Mouse (Mus musculus) fat pad, adult 2 months (tissue): Measurements from ENCODE around the gene Zc3hav1l.

Experiments used
- DNase-seq: peaks from one replicate; pipeline ENCODE4 v3.0.0-alpha.2; 2011; ENCODE audit warnings: low read depth, low spot score; ENCODE audit errors: extremely low read depth

Gene Zc3hav1l

GRCm38 (mm10) chr6:38298761-38299401 is at the start of gene Zc3hav1l:
Zc3hav1l (minus strand) TSS chr6:38299259.
- no peak for DNase-seq

GRCm38 (mm10) chr6:38347875-38348274 is 48.8 kb upstream of the Zc3hav1l start:
- DNase-seq: no peak

- no peak for DNase-seq
These were observed 46.7 kb upstream of the Zc3hav1l start for GRCm38 (mm10) chr6:38345796-38346195.

DNA sequence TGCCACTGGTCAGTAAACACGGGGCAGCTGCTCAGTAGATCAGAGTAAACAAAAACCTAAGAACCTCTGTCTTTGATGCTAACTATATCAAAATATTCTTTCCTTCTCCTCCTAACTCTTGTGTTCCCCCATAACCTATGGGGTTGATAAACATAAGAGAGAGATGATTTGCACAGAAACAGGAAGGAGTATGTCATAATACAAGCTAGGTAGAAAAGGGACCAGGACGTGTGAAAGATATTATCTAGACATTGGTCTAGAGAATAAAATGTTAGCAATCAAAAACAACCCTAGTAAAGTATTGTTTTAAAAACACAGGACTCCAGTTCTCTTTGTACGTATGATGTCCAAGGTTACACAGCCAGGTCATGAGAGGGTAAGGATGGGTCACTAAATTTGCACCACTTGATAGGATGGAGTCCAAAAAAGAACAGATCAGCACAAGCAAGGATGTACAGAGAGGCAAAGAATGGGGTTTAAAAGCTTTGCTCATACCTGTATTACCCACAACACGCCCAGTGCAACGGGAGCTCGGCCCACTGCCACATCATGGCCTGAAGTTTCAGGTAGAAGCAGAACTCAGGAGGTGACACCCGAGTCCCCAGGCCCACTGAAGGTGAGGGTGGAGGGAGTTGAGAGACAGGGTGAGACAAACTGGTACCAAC is 45.1 kb upstream of the Zc3hav1l start:
- no peak for DNase-seq

GRCm38 (mm10) chr6:38343581-38343980 is 44.5 kb upstream of the Zc3hav1l start:
- DNase-seq: no peak

GRCm38 (mm10) chr6:38342666-38342992 is 43.6 kb upstream of the Zc3hav1l start:
- no peak for DNase-seq

GRCm38 (mm10) chr6:38341751-38342665 is 42.9 kb upstream of the Zc3hav1l start:
- DNase-seq: no peak

DNA sequence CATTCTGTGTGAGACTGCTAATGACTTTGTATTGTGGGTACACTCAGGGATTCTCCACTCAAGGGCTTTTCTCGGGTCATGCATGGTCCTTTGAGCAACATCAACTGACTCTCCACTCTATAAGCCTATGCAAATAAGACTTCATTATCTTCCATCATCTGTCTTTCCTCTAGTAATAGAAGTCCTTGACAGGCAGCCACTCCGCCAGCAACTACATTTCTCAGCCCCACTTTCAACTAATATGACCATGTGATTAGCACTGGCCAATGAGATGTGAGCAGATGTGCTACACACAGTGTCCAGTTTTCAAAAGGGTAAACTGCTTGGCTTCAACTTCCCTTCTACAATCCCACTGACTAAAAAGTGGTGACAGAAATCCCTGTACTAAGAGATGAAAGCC is 40.0 kb upstream of the Zc3hav1l start:
- DNase-seq: no peak

DNA sequence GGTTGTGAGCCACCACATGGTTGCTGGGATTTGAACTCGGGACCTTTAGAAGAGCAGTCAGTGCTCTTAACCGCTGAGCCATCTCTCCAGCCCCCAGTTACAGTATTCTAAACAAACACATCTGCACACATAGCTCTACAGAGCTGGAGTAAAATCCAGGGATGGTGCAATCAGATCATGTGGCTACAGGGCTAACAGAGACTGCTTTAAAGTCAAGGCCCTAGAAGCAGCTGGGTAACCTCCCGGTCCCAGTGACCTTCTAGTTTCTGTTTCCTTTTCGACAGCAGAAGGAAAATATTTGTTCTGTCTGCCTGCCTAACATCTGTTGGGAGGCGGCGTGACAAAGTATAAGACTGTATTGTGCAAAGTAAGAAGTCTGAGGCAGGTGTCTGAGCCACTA is 38.9 kb upstream of the Zc3hav1l start:
- DNase-seq: peak; percentile 23

- DNase-seq: no peak
These were observed 38.2 kb upstream of the Zc3hav1l start for GRCm38 (mm10) chr6:38337166-38337705.

DNA sequence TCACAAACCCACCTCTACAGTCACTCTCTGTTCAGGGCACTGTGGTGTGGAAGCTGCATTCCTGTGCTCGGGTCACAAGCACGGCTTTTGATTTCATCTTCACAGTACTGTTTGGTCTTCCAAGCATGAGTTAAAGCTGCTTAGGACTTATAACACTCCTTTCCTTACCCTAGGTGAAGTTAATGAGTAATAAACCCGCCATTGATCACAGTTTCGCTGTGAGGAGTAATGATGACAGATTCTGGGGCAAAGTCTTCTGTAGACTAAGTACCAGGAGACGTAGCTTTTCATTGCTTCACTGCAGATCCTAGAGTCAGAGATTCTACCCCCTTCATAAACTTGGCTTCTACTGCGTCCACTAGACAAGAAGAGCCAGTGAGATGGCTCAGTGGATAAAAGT is 36.2 kb upstream of the Zc3hav1l start:
- DNase-seq: no peak

DNA sequence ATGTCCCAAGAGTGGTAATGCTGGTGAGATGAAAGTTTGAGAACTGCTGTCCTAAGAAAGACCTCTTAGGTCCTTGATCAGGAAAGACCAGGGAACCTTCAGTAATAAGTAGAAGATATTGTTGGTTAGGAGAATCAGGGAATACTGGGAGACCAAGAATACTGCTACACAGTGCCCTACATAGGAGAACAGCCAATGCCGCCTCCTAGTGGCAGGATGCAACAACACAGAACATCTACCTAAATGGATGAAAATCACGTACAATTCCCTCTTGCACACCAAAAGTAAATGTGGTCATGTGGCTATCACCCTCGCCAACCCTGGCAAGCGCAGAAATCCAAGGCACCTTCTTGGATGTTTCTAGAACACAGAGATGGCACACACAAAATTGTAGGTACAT is 27.5 kb upstream of the Zc3hav1l start:
- no peak for DNase-seq

GRCm38 (mm10) chr6:38320621-38321020 is 21.6 kb upstream of the Zc3hav1l start:
- DNase-seq: no peak

DNA sequence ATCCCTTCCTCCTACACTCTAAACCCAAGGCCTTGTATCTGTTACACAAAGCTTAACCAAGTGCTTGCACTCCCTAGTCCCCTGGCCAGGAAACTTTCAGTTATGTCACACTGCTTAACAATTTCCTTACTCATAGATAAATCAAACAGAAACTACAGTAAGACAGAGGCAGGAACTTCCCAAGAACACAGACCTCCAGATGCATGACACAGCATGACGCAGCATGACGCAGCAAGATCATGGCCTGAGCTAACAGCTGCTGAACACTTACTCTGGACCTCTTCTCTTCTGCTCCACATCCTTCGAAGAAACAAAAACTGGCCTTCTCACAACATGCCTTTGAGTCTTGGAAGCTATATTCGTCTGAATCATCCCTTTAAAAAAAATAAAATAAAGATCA is 17.0 kb upstream of the Zc3hav1l start:
- no peak for DNase-seq

DNA sequence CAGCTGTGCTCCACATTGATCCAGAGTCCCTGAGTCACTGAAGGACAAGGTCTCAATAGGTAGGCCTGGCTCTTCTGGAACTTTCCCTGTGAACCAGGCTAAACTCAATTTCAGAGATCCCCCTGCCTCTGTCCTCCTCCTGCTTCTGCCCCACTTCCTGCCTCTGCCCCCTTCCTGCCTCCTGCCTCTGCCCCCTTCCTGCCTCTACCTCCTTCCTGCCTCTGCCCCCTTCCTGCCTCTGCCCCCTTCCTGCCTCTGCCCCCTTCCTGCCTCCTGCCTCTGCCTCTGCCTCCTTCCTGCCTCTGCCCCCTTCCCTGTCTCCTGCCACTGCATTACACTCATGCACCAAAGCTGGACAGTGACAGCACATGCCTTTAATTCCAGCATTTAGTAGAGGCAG is 10.7 kb upstream of the Zc3hav1l start:
- DNase-seq: no peak

- no peak for DNase-seq
These were observed 5.9 kb upstream of the Zc3hav1l start for GRCm38 (mm10) chr6:38304981-38305380.

GRCm38 (mm10) chr6:38298246-38298635 is 818 bp downstream of the Zc3hav1l start:
- DNase-seq: no peak

GRCm38 (mm10) chr6:38297580-38298245 is 1.3 kb downstream of the Zc3hav1l start:
- no peak for DNase-seq

DNA sequence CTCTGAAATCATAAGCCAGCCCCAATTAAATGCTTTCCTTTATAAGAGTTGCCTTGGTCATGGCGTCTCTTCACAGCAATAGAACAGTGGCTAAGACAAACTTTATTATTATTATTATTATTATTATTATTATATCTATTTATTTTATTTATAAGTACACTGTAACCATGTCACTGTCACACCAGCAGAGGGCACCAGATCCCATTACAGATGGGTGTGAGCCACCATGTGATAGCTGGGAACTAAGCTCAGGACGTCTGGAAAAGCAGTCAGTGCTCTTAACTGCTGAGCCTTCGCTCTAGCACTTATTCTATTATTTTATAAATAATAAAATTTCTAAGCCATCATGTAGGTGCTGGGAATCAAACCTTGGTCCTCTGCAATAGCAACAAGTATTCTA is 5.4 kb downstream of the Zc3hav1l start:
- DNase-seq: no peak

DNA sequence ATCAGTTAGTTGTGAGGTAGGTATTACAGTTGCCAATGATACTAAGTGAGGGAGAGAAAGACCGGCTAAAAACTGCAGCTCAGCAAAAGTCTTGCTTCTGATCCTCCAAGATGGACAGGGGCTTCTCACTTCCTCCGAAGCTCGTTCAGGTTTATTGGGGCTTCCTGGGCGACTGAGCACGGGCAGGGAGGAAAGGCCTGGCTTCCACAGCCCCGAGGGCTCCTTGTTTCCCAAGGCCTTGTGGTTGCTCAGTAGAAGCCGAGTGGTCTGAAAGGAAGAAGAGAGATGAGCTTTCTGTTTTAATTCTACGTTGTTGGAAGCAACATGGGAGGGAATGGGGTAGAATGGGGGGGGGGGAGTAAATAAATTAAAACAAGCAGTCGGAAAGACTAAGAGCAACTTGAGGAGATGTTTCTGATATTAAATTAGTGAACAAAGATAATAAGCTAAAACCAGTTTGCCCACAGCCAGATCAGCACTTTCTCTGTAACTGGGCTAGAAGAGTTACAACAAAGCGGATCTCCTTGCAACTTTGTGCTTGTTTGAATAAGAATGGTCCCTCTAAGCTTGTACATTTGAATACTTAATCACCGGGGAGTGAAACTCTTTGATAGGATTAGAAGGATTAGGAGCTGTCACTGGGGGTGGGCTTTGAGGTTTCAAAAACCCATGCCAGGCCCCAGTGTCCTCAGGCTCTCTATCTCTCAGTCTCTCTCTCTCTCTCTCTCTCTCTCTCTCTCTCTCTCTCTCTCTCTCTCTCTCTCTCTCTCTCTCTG is 6.0 kb downstream of the Zc3hav1l start:
- DNase-seq: no peak
